Mouse (Mus musculus): ENCODE data around the gene Fto. TPM values are rescaled to one million over a fixed set of nuclear protein-coding genes. Genes with fewer than 3 reads are reported as not detected.

Gene Fto
- total RNA-seq, 1 experiment from 2014 or later, result 62.9 TPM

DNA sequence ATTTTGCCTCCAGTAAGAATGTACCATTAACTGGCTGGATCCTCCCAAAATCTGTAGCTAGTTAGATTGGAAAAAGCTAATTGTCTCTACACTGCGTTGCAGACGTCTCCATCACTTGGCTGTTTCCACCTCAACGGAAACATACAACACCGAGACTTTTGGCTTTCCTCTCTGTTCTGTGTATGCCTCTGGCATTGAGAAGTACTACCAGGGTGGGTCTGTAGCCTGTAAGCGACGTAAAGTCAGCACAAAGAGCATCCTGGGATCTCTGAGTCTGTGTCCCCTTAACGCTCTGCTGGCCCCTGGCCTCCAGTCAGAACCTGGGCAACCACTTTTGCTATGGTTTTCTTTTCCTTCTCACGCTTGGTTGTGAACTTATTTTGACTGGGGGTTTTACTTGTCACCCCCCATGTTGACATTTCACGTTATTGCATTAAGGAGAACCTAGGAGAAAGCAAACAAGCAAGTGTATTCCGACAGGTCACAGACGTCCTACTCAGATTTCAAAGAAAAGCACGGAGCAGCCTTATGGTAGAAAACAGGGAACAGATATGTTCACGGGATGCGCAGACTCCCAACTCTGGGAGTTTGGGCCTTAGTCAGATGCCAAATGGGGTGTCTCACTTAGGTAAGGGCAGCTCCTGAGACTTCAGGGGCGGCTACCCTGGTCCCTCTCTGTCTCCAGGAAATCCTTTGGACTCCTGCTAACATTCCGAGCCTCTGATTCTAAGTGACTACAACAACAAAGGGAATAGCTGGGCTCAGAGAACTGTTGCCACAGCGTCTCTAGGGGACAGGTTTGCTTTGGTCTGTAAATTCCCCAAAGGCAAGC is 263.0 kb downstream of the Fto start:
- no peak for ATAC-seq (replicated peaks in 1 of 2; ENCODE audit: insufficient read depth in 1 of 2, low FRiP score in 2 of 2, low TSS enrichment in 1 of 2, low read depth in 1 of 2, poor library complexity in 2 of 2, severe bottlenecking in 2 of 2)

- no peak for ATAC-seq (replicated peaks in 1 of 2; ENCODE audit: insufficient read depth in 1 of 2, low FRiP score in 2 of 2, low TSS enrichment in 1 of 2, low read depth in 1 of 2, poor library complexity in 2 of 2, severe bottlenecking in 2 of 2)
These were observed 263.6 kb downstream of the Fto start for GRCm38 (mm10) chr8:91576918-91577241.

- ATAC-seq (replicated peaks in 1 of 2; ENCODE audit: insufficient read depth in 1 of 2, low FRiP score in 2 of 2, low TSS enrichment in 1 of 2, low read depth in 1 of 2, poor library complexity in 2 of 2, severe bottlenecking in 2 of 2), result no peak
These were observed 264.3 kb downstream of the Fto start for GRCm38 (mm10) chr8:91577605-91578004.

GRCm38 (mm10) chr8:91584620-91585415 is 271.5 kb downstream of the Fto start:
- no peak for ATAC-seq (replicated peaks in 1 of 2; ENCODE audit: insufficient read depth in 1 of 2, low FRiP score in 2 of 2, low TSS enrichment in 1 of 2, low read depth in 1 of 2, poor library complexity in 2 of 2, severe bottlenecking in 2 of 2)

GRCm38 (mm10) chr8:91592436-91593105 is 279.2 kb downstream of the Fto start:
- no peak for ATAC-seq (replicated peaks in 1 of 2; ENCODE audit: insufficient read depth in 1 of 2, low FRiP score in 2 of 2, low TSS enrichment in 1 of 2, low read depth in 1 of 2, poor library complexity in 2 of 2, severe bottlenecking in 2 of 2)

GRCm38 (mm10) chr8:91593202-91593781 is 280.0 kb downstream of the Fto start:
- ATAC-seq (replicated peaks in 1 of 2; ENCODE audit: insufficient read depth in 1 of 2, low FRiP score in 2 of 2, low TSS enrichment in 1 of 2, low read depth in 1 of 2, poor library complexity in 2 of 2, severe bottlenecking in 2 of 2), result no peak

GRCm38 (mm10) chr8:91599349-91599837 is 286.1 kb downstream of the Fto start:
- no peak for ATAC-seq (replicated peaks in 1 of 2; ENCODE audit: insufficient read depth in 1 of 2, low FRiP score in 2 of 2, low TSS enrichment in 1 of 2, low read depth in 1 of 2, poor library complexity in 2 of 2, severe bottlenecking in 2 of 2)

DNA sequence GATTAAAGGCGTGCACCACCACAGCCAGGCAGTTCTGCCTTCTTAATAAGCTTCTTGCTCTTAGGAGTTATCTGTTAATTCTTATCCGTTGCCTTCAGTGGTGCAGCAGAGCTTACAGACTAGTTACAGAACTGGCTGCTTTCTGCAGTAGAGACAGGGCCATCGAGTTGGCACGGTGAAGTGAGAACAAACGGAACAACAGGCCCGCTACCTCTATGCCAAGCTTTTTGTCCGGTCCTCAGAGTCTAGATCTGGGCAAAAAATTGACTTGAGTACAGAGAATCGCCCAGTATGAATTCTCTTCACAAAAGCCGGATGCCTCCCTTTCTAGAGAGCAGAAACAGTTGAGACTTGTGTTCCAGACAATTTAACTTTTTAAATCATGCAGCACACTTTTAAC is 290.4 kb downstream of the Fto start:
- no peak for ATAC-seq (replicated peaks in 1 of 2; ENCODE audit: insufficient read depth in 1 of 2, low FRiP score in 2 of 2, low TSS enrichment in 1 of 2, low read depth in 1 of 2, poor library complexity in 2 of 2, severe bottlenecking in 2 of 2)

DNA sequence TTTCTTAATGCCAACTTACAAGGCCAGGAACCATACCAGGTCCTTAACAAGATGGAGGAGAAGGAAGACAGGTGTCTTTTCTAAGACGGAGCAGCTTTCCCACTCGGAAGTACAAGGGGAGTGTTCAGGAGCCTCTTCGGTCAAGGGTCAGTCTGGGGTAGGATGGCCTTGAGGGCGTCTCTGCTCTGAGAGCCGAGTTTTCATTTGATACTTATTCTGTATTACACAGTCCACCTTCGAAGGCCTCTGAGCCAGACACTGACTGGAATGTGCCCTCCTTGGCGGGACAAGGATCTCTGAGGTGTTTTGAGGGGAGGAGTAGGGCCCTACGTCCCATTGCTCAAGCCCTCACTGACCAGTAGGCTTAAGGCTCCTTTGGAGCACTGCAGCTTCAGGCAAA is 292.6 kb downstream of the Fto start:
- ATAC-seq (replicated peaks in 1 of 2; ENCODE audit: insufficient read depth in 1 of 2, low FRiP score in 2 of 2, low TSS enrichment in 1 of 2, low read depth in 1 of 2, poor library complexity in 2 of 2, severe bottlenecking in 2 of 2), result no peak

DNA sequence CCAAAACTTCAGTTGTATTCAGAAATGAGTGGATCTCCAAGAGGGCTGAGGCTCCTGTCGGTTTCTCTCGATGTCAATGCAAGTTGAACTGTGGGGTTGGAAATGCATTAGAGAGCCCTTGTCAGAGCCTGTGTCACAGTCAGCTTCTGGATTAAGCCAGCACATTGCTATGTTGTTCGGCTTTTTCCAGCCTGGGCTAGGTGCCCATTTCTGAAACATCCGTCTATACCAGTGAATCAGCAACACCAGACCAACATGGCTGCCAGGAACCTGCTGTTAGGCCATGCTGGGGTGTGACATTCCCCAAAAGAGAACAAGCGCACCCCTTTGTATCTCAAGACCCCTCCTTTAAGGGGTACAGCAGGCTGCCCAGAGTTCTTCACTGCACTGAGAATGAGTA is 293.8 kb downstream of the Fto start:
- ATAC-seq (replicated peaks in 1 of 2; ENCODE audit: insufficient read depth in 1 of 2, low FRiP score in 2 of 2, low TSS enrichment in 1 of 2, low read depth in 1 of 2, poor library complexity in 2 of 2, severe bottlenecking in 2 of 2), result no peak

DNA sequence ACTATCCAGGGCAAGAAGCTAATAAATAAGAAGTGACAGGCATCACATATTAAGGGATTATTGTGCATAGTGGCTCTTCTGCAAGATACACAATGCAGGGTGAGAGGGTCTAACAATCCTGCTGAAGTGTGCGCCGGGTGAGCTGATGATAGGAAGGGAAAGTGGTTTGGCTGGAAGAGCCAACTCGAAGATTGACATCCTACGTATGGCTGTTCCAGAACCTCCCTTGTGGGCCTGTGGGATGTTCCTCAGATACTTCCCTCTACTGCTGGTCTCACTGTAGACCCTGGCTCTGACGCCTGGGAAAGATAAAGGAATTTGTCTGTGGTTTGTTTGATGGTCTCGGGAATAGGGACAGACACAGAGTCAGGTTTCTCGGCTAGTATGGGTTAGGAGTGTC is 297.9 kb downstream of the Fto start:
- ATAC-seq (replicated peaks in 1 of 2; ENCODE audit: insufficient read depth in 1 of 2, low FRiP score in 2 of 2, low TSS enrichment in 1 of 2, low read depth in 1 of 2, poor library complexity in 2 of 2, severe bottlenecking in 2 of 2), result no peak

DNA sequence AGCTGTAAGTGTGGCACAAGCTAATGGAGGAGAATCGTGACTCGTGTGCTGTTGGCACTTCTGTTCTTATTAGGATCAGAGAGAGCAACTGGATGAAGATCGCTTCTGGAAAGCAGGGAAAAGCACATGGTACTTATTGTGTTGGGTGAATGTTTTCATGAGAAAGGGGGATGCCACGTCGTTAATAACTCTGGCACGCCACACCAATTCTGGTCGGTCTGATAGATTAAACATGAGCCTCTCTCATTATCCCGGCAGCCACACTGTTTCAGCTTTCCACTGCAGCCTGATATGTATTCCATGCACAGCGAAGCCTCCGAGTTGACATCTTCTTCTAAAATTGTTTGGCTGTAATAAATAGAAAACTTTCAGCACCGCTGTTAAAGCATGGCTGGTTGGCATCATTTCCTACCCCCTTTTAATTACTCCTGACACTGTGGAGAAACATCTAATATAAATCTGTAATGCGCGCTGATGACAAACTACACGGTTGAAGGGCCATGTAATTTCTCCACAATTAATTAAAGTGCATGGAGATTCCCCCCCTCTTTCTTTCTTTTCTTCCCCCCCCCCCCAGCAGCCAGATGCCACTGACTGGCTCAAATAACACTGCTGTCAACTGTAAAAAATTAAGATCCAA is 298.5 kb downstream of the Fto start:
- no peak for ATAC-seq (replicated peaks in 1 of 2; ENCODE audit: insufficient read depth in 1 of 2, low FRiP score in 2 of 2, low TSS enrichment in 1 of 2, low read depth in 1 of 2, poor library complexity in 2 of 2, severe bottlenecking in 2 of 2)

DNA sequence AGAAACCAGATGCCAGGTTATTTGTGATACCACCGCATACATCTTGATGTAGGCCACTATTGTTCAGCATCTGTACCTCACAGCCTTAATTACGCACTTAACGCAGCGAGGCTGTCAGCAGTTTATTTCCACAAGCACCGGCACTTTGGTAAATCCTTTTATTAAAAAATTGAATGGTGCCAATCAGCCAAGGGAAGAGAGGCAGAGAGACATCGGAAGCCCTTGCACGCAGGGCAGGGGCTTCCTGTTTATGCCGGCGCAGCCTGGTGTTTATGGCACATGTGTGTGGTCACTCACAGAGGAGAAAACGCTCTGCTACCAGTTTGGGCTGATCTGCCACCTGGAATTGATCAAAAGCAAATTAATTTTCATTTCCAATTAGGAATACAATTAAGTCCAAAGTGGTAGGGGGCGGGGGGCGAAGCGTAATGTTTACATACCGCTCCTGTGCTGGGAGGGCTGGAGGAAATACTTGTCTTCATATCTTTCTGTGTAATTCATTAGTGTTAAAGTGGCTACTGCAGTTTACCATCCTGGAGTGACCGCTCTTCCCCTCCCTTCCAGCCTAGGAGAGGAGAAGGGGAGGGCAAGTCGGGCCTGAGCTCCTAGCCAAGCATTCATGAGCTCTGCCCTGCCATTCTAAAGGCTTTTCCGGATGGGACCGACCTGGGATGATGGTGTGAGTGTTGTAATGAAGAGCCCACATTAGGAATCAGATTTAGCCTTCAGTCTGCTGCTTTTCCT is 299.2 kb downstream of the Fto start:
- no peak for ATAC-seq (replicated peaks in 1 of 2; ENCODE audit: insufficient read depth in 1 of 2, low FRiP score in 2 of 2, low TSS enrichment in 1 of 2, low read depth in 1 of 2, poor library complexity in 2 of 2, severe bottlenecking in 2 of 2)

GRCm38 (mm10) chr8:91613603-91614002 is 300.3 kb downstream of the Fto start:
- no peak for ATAC-seq (replicated peaks in 1 of 2; ENCODE audit: insufficient read depth in 1 of 2, low FRiP score in 2 of 2, low TSS enrichment in 1 of 2, low read depth in 1 of 2, poor library complexity in 2 of 2, severe bottlenecking in 2 of 2)

DNA sequence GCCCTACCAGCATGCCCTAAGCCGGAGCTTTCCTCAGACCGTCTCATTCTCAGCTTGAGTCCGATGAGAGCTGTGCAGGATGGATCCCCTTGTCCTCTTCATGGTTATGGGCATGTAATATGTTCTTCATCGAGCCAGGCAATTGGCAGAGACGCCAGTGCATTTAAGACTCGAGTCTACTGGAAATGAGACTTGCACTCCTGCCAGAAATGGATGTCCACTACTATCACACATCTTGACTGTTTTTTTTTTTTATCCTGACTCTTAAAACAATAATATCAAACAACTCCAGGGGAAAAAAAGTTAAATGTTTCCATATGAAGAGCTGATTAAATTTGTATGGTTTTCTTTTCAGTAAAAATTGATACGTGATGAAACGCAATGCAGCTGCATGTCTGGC is 301.9 kb downstream of the Fto start:
- no peak for ATAC-seq (replicated peaks in 1 of 2; ENCODE audit: insufficient read depth in 1 of 2, low FRiP score in 2 of 2, low TSS enrichment in 1 of 2, low read depth in 1 of 2, poor library complexity in 2 of 2, severe bottlenecking in 2 of 2)

DNA sequence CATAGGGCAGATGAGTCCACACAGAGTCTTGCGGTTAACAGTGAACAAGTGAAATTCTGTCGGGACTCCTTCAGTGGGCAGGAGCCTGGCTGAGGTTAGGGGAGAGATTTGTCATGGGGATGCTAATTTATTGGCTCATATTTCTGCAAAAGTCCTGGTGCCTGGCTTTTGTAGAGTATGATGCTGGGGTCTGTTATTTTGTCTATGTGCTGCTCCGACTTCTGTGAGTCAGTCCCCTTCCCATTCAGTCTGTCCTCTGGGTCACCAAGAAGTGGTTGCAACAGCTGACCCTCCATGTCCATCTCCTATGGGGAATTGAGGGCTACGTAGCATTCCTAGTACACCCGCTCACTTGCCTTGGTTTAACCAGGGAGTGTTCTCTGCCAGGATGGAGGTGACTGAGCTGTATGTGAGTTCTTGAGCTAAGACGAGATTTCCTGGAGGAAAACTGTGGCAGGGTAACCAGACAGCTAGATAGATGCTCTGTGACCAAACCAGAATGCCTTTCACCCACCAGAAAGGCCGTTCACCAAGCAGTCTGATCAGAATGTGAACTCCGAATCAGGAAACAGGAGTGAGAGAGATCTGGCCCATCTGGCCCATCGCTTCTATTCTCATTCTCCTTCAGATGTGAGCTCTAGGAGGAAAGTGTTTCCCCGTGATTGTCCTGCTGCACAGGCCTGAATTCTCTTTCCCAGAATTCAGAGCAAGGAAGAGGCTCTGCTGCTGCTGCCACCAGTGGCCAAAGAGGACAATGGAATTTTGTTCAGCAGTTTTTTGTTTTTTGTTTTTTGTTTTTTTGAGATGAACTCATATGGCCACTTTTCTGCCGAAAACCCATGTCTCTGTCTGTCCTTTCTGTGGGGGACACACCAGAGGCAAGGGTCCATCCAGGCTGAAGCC is 302.7 kb downstream of the Fto start:
- no peak for ATAC-seq (replicated peaks in 1 of 2; ENCODE audit: insufficient read depth in 1 of 2, low FRiP score in 2 of 2, low TSS enrichment in 1 of 2, low read depth in 1 of 2, poor library complexity in 2 of 2, severe bottlenecking in 2 of 2)

Data from hematopoietic stem cell, adult 5-6 weeks (primary cell).